Mouse (Mus musculus): ENCODE measurements at regions not wholly inside any gene's neighbourhood (a gene's known extent, or its start where the extent isn't known, plus 50 kb on each side); places are given as distances from the start of the nearest gene placed in this dataset.

- no peak for DNase-seq (ENCODE audit: low read depth, low spot score)
These were observed 115.6 kb downstream of the Gas1 start for GRCm38 (mm10) chr13:60061589-60061988.

GRCm38 (mm10) chr13:60057761-60058274, 119.3 kb downstream of the Gas1 start:
- no peak for DNase-seq (ENCODE audit: low read depth, low spot score)

GRCm38 (mm10) chr13:60054531-60054930, 122.6 kb downstream of the Gas1 start:
- no peak for DNase-seq (ENCODE audit: low read depth, low spot score)

- no peak for DNase-seq (ENCODE audit: low read depth, low spot score)
These were observed 123.1 kb downstream of the Gas1 start for GRCm38 (mm10) chr13:60054081-60054480.

- DNase-seq (ENCODE audit: low read depth, low spot score): no peak
These were observed 125.3 kb downstream of the Gas1 start for GRCm38 (mm10) chr13:60051866-60052265.

GRCm38 (mm10) chr13:60050799-60051580, 126.2 kb downstream of the Gas1 start:
- no peak for DNase-seq (ENCODE audit: low read depth, low spot score)

- no peak for DNase-seq (ENCODE audit: low read depth, low spot score)
These were observed 127.5 kb downstream of the Gas1 start for GRCm38 (mm10) chr13:60049703-60050102.

- DNase-seq (ENCODE audit: low read depth, low spot score): no peak
These were observed 129.1 kb downstream of the Gas1 start for GRCm38 (mm10) chr13:60047791-60048730.

- no peak for DNase-seq (ENCODE audit: low read depth, low spot score)
These were observed 131.4 kb downstream of the Gas1 start for GRCm38 (mm10) chr13:60045752-60046151.

GRCm38 (mm10) chr13:60044876-60045275, 132.3 kb downstream of the Gas1 start:
- DNase-seq (ENCODE audit: low read depth, low spot score): no peak

- DNase-seq (ENCODE audit: low read depth, low spot score): no peak
These were observed 134.7 kb downstream of the Gas1 start for GRCm38 (mm10) chr13:60042443-60042842.

GRCm38 (mm10) chr13:60035536-60036130, 141.5 kb downstream of the Gas1 start:
- DNase-seq (ENCODE audit: low read depth, low spot score): no peak

GRCm38 (mm10) chr13:60033116-60033515, 144.0 kb downstream of the Gas1 start:
- no peak for DNase-seq (ENCODE audit: low read depth, low spot score)

- DNase-seq (ENCODE audit: low read depth, low spot score): no peak
These were observed 144.6 kb downstream of the Gas1 start for GRCm38 (mm10) chr13:60032586-60032985.

GRCm38 (mm10) chr13:60029591-60029990, 147.6 kb downstream of the Gas1 start:
- DNase-seq (ENCODE audit: low read depth, low spot score): no peak

- no peak for DNase-seq (ENCODE audit: low read depth, low spot score)
These were observed 157.0 kb downstream of the Gas1 start for GRCm38 (mm10) chr13:60020175-60020487.

- no peak for DNase-seq (ENCODE audit: low read depth, low spot score)
These were observed 157.6 kb downstream of the Gas1 start for GRCm38 (mm10) chr13:60019291-60020174.

GRCm38 (mm10) chr13:60015854-60016366, 161.3 kb downstream of the Gas1 start:
- no peak for DNase-seq (ENCODE audit: low read depth, low spot score)

GRCm38 (mm10) chr13:60012046-60012813, 164.9 kb downstream of the Gas1 start:
- DNase-seq (ENCODE audit: low read depth, low spot score): no peak

GRCm38 (mm10) chr13:60011092-60011491, 166.1 kb downstream of the Gas1 start:
- no peak for DNase-seq (ENCODE audit: low read depth, low spot score)
